Mouse (Mus musculus) small intestine, adult 2 months (tissue): ENCODE data around the gene BC017158.

ENCODE experiments used
- CTCF ChIP-seq: fragments of 200-500 bp; IDR thresholded peaks from 2 replicates; pipeline ENCODE4 v1.5.1; 2012; ENCODE audit warnings: low read depth, mild to moderate bottlenecking, control low read depth, inconsistent platforms, low read length, moderate library complexity, mixed read lengths; ENCODE audit not compliant: insufficient replicate concordance, insufficient read length; ENCODE audit errors: extremely low read depth
- POLR2A ChIP-seq: fragments of 200-500 bp; IDR thresholded peaks from 2 replicates; pipeline ENCODE4 v1.6.1; 2012; ENCODE audit warnings: low read depth, mild to moderate bottlenecking, control low read depth, inconsistent platforms, low read length, moderate library complexity

DNA sequence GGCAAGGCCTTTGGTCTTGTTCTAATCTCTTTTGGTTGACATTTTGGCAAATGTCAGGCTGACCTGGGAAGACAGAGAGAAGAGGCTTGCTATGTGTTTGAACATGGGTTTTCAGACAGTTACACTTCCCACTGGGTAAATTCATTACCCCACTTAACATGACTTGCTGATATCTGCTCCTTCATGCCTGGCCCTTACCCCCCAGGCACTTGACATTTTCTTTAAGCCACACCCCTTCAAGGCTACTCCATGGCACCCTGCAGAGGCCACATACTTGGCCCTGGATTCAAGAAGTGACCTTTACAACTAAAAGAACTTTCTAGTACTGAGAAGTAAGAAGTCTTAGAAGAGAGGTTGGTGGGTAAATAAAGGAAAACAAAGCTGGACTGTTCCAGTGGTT lies 9.9 kb upstream of the BC017158 start:
- TF ChIP-seq CTCF (no peak), POLR2A (no peak)
